Mouse (Mus musculus) liver, embryonic 12.5 days (tissue): ENCODE data around the gene Caprin2. TPM values are rescaled to one million over a fixed set of nuclear protein-coding genes. Genes with fewer than 3 reads are reported as not detected.
A peak's percentile ranks its signal among the peaks of the same experiment; 100 is the strongest.

Experiments used
- ATAC-seq: fragments of 200-750 bp; cut with Nextera tagmentation; 2 replicates; pipeline ENCODE4 v1.8.0; 2017; ENCODE audit warnings: moderate number of reproducible peaks, mild to moderate bottlenecking, moderate library complexity
- H3K27ac ChIP-seq: fragments of 300-500 bp; sonication (generic); 2 replicates; pipeline ENCODE4 v1.5.1; 2016; ENCODE audit warnings: mild to moderate bottlenecking
- H3K27me3 ChIP-seq: fragments of 300-500 bp; sonication (generic); replicated peaks from 2 replicates; pipeline ENCODE4 v1.6.1; 2016; ENCODE audit warnings: mild to moderate bottlenecking, moderate library complexity
- H3K36me3 ChIP-seq: fragments of 300-500 bp; sonication (generic); 2 replicates; pipeline ENCODE4 v1.6.1; 2016; ENCODE audit warnings: mild to moderate bottlenecking, moderate library complexity
- H3K4me1 ChIP-seq: fragments of 300-500 bp; sonication (generic); 2 replicates; pipeline ENCODE4 v1.6.1; 2016
- H3K4me2 ChIP-seq: fragments of 300-500 bp; sonication (generic); 2 replicates; pipeline ENCODE4 v1.6.1; 2016; ENCODE audit warnings: mild to moderate bottlenecking, moderate library complexity
- H3K4me3 ChIP-seq: fragments of 300-500 bp; sonication (generic); 2 replicates; pipeline ENCODE4 v1.5.1; 2016; ENCODE audit warnings: mild to moderate bottlenecking, moderate library complexity
- H3K9ac ChIP-seq: fragments of 300-500 bp; sonication (generic); 2 replicates; pipeline ENCODE4 v1.6.1; 2016; ENCODE audit warnings: mild to moderate bottlenecking, moderate library complexity
- H3K9me3 ChIP-seq: fragments of 300-500 bp; sonication (generic); replicated peaks from 2 replicates; pipeline ENCODE4 v1.6.1; 2016; ENCODE audit warnings: mild to moderate bottlenecking, moderate library complexity
- WGBS: fragments of 180-500 bp; shearing (Covaris S2); methylation state at CpG from one replicate; pipeline ENCODE4 v1.1.7; 2016; ENCODE audit not compliant: insufficient replicate concordance; 5-methylcytosine and 5-hydroxymethylcytosine counted together
- polyA plus RNA-seq: library from polyadenylated mRNA; unstranded; fragments of >200 nt; fragmentation: Nextera tagmentation; extraction: Ambion mirVana; gene quantifications from 2 replicates; pipeline ENCODE4 v1.2.1, GENCODE M21; 2016

Caprin2 gene
- polyA plus RNA-seq, 1 experiment from 2014 or later: 10.8 TPM

GRCm38 (mm10) chr6:148830748-148831727 lies 65.0 kb downstream of the Caprin2 start, which contains the start of gene Ipo8:
Gene Ipo8, minus strand, starts transcription at chr6:148831467.
- Histone ChIP-seq H3K27me3 (no peaks in the 10 kb centered on the region), H3K36me3 (peaks cover 7% of the 10 kb centered on the region), H3K4me3 (peak within 1 kb of the TSS; percentile 82), H3K27ac (peak within 1 kb of the TSS; percentile 67), H3K9ac (peak within 1 kb of the TSS; percentile 82), H3K9me3 (no peaks in the 10 kb centered on the region), H3K4me2 (peak within 1 kb of the TSS; percentile 89), H3K4me1 (peaks cover 26% of the 10 kb centered on the region)
- WGBS: under 1% methylated on average over 42 of the region's 47 CpGs
- peak; percentile 95 for ATAC-seq

GRCm38 (mm10) chr6:148830355-148830747 lies 65.7 kb downstream of the Caprin2 start:
- H3K9ac ChIP-seq: peak overlapping the region; percentile 82
- H3K9me3 ChIP-seq: no peaks in the 10 kb centered on the region
- peaks cover 7% of the 10 kb centered on the region for H3K36me3 ChIP-seq
- H3K4me2 ChIP-seq: peak overlapping the region; percentile 89
- H3K4me3 ChIP-seq: peak overlapping the region; percentile 82
- whole genome bisulfite sequencing: 3% methylated on average over 3 of the region's 3 CpGs
- no peak for ATAC-seq
- peaks cover 26% of the 10 kb centered on the region for H3K4me1 ChIP-seq
- H3K27me3 ChIP-seq: no peaks in the 10 kb centered on the region
- H3K27ac ChIP-seq: peak overlapping the region; percentile 67; the same call in 1 of the 2 replicates

- no peak for ATAC-seq
- H3K4me3 ChIP-seq: no peak overlapping the region
- H3K4me2 ChIP-seq: no peak overlapping the region
- 80% methylated on average over 4 of the region's 4 CpGs for WGBS
- no peaks in the 10 kb centered on the region for H3K27me3 ChIP-seq
- peaks cover 18% of the 10 kb centered on the region for H3K36me3 ChIP-seq
- no peak overlapping the region for H3K27ac ChIP-seq
- no peaks in the 10 kb centered on the region for H3K9me3 ChIP-seq
- peaks cover 16% of the 10 kb centered on the region for H3K4me1 ChIP-seq
- H3K9ac ChIP-seq: no peak overlapping the region
Measured at GRCm38 (mm10) chr6:148826119-148826518, 69.9 kb downstream of the Caprin2 start.

GRCm38 (mm10) chr6:148818624-148819343 lies 77.3 kb downstream of the Caprin2 start:
- Histone ChIP-seq H3K27me3 (no peaks in the 10 kb centered on the region), H3K36me3 (peaks cover 66% of the 10 kb centered on the region), H3K9me3 (no peaks in the 10 kb centered on the region), H3K27ac (no peak overlapping the region), H3K4me3 (no peak overlapping the region), H3K4me2 (no peak overlapping the region), H3K9ac (no peak overlapping the region), H3K4me1 (no peaks in the 10 kb centered on the region)
- WGBS: 78% methylated on average over 4 of the region's 4 CpGs
- ATAC-seq: no peak

GRCm38 (mm10) chr6:148816751-148817150 lies 79.3 kb downstream of the Caprin2 start:
- H3K36me3 ChIP-seq: peaks cover 71% of the 10 kb centered on the region
- no peak for ATAC-seq
- H3K9ac ChIP-seq: no peak overlapping the region
- no peaks in the 10 kb centered on the region for H3K9me3 ChIP-seq
- 73% methylated on average over 5 of the region's 5 CpGs for WGBS
- no peak overlapping the region for H3K4me3 ChIP-seq
- no peaks in the 10 kb centered on the region for H3K27me3 ChIP-seq
- H3K4me2 ChIP-seq: no peak overlapping the region
- H3K27ac ChIP-seq: no peak overlapping the region
- H3K4me1 ChIP-seq: no peaks in the 10 kb centered on the region

- no peak for ATAC-seq
- H3K27me3 ChIP-seq: no peaks in the 10 kb centered on the region
- WGBS: 69% methylated on average over 2 of the region's 2 CpGs
- no peak overlapping the region for H3K4me3 ChIP-seq
- no peak overlapping the region for H3K4me2 ChIP-seq
- peaks cover 69% of the 10 kb centered on the region for H3K36me3 ChIP-seq
- no peaks in the 10 kb centered on the region for H3K9me3 ChIP-seq
- H3K4me1 ChIP-seq: no peaks in the 10 kb centered on the region
- H3K27ac ChIP-seq: no peak overlapping the region
- no peak overlapping the region for H3K9ac ChIP-seq
Measured at GRCm38 (mm10) chr6:148811117-148811516, 84.9 kb downstream of the Caprin2 start.

GRCm38 (mm10) chr6:148799773-148800172 lies 96.3 kb downstream of the Caprin2 start:
- peaks cover 65% of the 10 kb centered on the region for H3K36me3 ChIP-seq
- H3K4me1 ChIP-seq: no peaks in the 10 kb centered on the region
- no peak overlapping the region for H3K4me2 ChIP-seq
- H3K9me3 ChIP-seq: no peaks in the 10 kb centered on the region
- ATAC-seq: no peak
- H3K9ac ChIP-seq: no peak overlapping the region
- WGBS: 79% methylated on average over 4 of the region's 4 CpGs
- H3K27ac ChIP-seq: no peak overlapping the region
- no peak overlapping the region for H3K4me3 ChIP-seq
- no peaks in the 10 kb centered on the region for H3K27me3 ChIP-seq

- H3K9ac ChIP-seq: no peak overlapping the region
- H3K27ac ChIP-seq: no peak overlapping the region
- no peaks in the 10 kb centered on the region for H3K4me1 ChIP-seq
- no peak overlapping the region for H3K4me2 ChIP-seq
- H3K9me3 ChIP-seq: no peaks in the 10 kb centered on the region
- H3K27me3 ChIP-seq: no peaks in the 10 kb centered on the region
- H3K4me3 ChIP-seq: no peak overlapping the region
- ATAC-seq: no peak
- WGBS: 79% methylated on average over 2 of the region's 2 CpGs
- peaks cover 51% of the 10 kb centered on the region for H3K36me3 ChIP-seq
Measured at GRCm38 (mm10) chr6:148795145-148795544, 100.9 kb downstream of the Caprin2 start.

Other genes with a start within 250 kb of the Caprin2 start
- 13.0 and 14.7 TPM in 2 replicates for gene Ipo8, start 64.8 kb downstream of the Caprin2 start, polyA plus RNA-seq
- gene Sinhcaf, start 50.2 kb upstream of the Caprin2 start, polyA plus RNA-seq: 44.0 and 45.4 TPM in 2 replicates
- gene Dennd5b, start 205.4 kb upstream of the Caprin2 start, polyA plus RNA-seq: 6.0 and 7.0 TPM in 2 replicates
- not detected in 2 replicates for gene Gm10203, start 233.9 kb upstream of the Caprin2 start, polyA plus RNA-seq
- gene Etfbkmt, start 243.6 kb upstream of the Caprin2 start, polyA plus RNA-seq: 11.8 and 12.0 TPM in 2 replicates